Mouse (Mus musculus): ENCODE data around the gene Rnf146. TPM values are rescaled to one million over a fixed set of nuclear protein-coding genes. Genes with fewer than 3 reads are reported as not detected.
"Not testable (repeated sequence)": the region's sequence is repeated elsewhere in the genome, so short reads cannot be mapped to it uniquely, and the experiment has no call there.

The Rnf146 gene
- polyA plus RNA-seq (2011; ENCODE audit: insufficient read depth, insufficient read length, low replicate concordance, missing spikeins) = 17.5 and 30.0 TPM in 2 replicates

DNA sequence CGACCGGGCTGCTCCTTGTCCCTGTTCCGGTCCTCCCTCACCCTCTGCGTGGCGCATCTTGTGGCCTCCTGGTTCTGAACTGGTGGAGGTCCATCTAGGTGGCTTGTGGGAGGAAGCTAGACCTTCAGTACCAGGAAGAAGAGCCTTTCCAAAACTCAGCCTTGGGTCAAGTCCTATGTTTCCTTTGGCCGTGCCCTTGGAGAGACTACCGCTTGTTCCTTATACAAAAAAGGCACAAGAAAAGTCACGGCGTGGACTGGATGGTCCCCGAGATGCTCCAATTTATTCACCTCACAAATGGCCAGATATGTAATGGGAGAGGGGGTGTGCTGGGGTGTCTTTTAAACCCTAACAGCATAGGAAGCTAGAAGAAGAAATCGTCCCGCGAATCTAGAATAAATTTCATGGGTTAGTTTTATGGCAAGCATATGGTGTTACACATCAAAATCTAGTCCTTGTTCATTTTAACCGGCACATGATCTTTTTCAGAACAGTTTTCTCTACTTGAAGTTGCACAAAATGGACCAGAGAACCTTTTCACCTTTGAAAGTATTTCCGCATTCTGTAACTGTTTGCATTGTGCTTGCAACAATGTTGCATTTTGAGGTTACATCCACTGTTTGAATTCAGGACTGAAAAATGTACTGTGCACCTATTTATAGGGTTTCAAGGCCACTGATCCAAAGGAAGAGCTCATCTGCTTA is at the start of gene Rnf146:
Gene Rnf146, minus strand, starts transcription at position 246 of the 704 bp plus-strand sequence.
- Histone ChIP-seq H3K4me3 (replicated peaks; ENCODE audit: control insufficient read depth, low read depth, low read length) (peak within 1 kb of the TSS; percentile 87), H3K27ac (ENCODE audit: control insufficient read depth, insufficient read depth, low read depth, low read length, poor library complexity) (peak within 1 kb of the TSS; percentile 99), H3K4me1 (ENCODE audit: control insufficient read depth, insufficient read depth, low read length) (no peaks in the 10 kb centered on the region; the same call in 1 of the 2 replicates)
- TF ChIP-seq CTCF (IDR thresholded peaks at IDR 0.05; ENCODE audit: control insufficient read depth, insufficient read depth, low read length) (no peak), POLR2A (IDR thresholded peaks at IDR 0.05; ENCODE audit: borderline replicate concordance, control insufficient read depth, low read depth, low read length) (peak; percentile 15; the same call in 1 of the 2 replicates)
- 2% methylated on average over 15 of the region's 15 CpGs for WGBS

DNA sequence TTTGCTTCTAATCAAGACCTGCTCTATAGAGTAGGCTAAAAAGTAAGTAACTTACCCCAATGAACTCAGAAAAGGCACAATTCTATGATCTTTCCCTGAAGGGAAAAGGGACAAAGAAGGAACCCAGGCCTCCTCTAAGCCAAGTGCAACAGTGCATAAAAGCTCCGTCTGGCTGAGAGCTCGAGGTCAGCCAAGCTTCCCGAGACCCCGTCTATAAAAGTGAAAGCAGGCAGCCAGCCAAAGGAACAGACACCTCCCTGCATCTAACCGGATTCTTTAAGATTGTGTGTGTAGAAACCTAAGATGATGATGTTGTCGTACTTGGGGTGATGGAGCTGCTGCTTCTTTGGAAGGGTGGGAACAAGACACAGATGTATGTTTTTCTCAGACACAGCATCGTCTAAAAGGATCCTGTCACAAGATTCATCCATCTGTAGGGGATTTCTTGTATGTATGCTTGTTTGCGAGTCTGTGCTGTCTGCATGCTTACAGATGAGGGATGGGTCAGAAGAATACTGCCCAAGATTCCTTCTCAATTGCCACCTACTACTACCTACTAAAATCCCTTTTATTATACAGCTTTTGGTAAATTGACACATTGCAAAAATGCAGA is 40.5 kb upstream of the Rnf146 start:
- no peaks in the 10 kb centered on the region for H3K4me1 ChIP-seq (ENCODE audit: control insufficient read depth, insufficient read depth, low read length)
- no peak for TF ChIP-seq POLR2A (IDR thresholded peaks at IDR 0.05; ENCODE audit: borderline replicate concordance, control insufficient read depth, low read depth, low read length)
- no peak for TF ChIP-seq CTCF (IDR thresholded peaks at IDR 0.05; ENCODE audit: control insufficient read depth, insufficient read depth, low read length)
- no peak overlapping the region for H3K4me3 ChIP-seq (replicated peaks; ENCODE audit: control insufficient read depth, low read depth, low read length)
- WGBS = 68% methylated on average over 8 of the region's 8 CpGs
- no peak overlapping the region for H3K27ac ChIP-seq (ENCODE audit: control insufficient read depth, insufficient read depth, low read depth, low read length, poor library complexity)

DNA sequence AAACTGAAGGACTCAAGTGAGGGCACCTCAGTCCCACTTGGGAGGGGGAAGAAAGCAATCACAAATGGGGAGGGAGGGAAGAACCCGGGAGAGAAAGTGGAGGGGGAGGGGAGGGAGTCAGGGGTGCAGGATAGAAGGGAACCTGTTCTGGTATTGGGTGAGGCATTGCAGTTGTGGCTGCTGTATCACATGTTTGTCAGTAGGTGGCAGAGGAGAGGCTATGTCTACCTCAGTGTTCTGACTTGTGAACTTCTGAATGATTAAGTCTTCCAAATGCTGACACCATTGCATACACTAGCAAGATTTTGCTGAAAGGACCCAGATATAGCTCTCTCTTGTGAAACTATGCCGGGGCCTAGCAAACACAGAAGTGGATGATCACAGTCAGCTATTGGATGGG is 32.6 kb upstream of the Rnf146 start:
- H3K4me3 ChIP-seq (replicated peaks; ENCODE audit: control insufficient read depth, low read depth, low read length); H3K4me1 ChIP-seq (ENCODE audit: control insufficient read depth, insufficient read depth, low read length); H3K27ac ChIP-seq (ENCODE audit: control insufficient read depth, insufficient read depth, low read depth, low read length, poor library complexity): not testable (repeated sequence)
- 51% methylated on average over 2 of the region's 2 CpGs for WGBS

DNA sequence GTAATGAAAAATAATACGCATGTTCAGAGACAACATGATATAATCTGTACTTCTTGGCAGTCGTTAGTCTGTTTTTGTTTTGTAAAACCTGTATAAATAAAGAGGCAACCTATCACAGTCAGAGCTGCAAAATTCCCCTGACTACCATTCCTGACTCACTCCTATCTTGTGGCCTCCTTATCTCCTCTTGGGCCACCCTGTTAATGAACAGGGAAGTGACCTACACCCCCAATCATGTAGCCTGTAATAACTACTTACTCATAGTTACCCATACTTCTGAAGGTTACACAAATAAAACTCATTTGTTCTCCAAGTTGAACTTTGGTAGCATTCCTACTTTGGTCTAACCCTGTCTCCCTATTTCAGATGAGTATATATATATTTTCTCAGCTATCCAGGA is 19.3 kb upstream of the Rnf146 start:
- 79% methylated on average over 2 of the region's 2 CpGs for WGBS
- H3K27ac ChIP-seq (ENCODE audit: control insufficient read depth, insufficient read depth, low read depth, low read length, poor library complexity) = no peak overlapping the region
- H3K4me1 ChIP-seq (ENCODE audit: control insufficient read depth, insufficient read depth, low read length) = no peaks in the 10 kb centered on the region
- no peak overlapping the region for H3K4me3 ChIP-seq (replicated peaks; ENCODE audit: control insufficient read depth, low read depth, low read length)
- no peak for TF ChIP-seq POLR2A (IDR thresholded peaks at IDR 0.05; ENCODE audit: borderline replicate concordance, control insufficient read depth, low read depth, low read length)
- no peak for TF ChIP-seq CTCF (IDR thresholded peaks at IDR 0.05; ENCODE audit: control insufficient read depth, insufficient read depth, low read length)

DNA sequence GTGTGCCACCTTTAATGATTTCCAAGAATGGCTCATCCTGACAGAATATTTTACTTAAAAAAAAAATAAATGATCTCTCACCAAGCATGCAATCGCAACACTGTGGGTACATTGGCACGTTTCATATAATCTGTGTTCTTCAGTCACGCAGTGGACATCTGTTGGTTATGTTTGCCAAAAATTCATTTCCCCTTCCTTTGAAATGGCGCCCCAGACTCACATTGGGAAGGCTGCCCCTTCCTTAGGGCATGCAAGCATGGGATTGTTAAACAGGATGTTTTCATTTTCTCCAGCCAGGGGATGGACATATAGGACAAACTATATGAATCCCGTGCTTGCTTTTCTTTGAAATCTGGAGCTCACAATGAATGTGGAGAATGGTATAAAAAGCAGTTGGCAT is 11.8 kb upstream of the Rnf146 start:
- WGBS = 77% methylated on average over 5 of the region's 5 CpGs
- H3K27ac ChIP-seq (ENCODE audit: control insufficient read depth, insufficient read depth, low read depth, low read length, poor library complexity) = no peak overlapping the region
- H3K4me3 ChIP-seq (replicated peaks; ENCODE audit: control insufficient read depth, low read depth, low read length) = no peak overlapping the region
- TF ChIP-seq CTCF (IDR thresholded peaks at IDR 0.05; ENCODE audit: control insufficient read depth, insufficient read depth, low read length) (no peak), POLR2A (IDR thresholded peaks at IDR 0.05; ENCODE audit: borderline replicate concordance, control insufficient read depth, low read depth, low read length) (no peak)
- no peaks in the 10 kb centered on the region for H3K4me1 ChIP-seq (ENCODE audit: control insufficient read depth, insufficient read depth, low read length)

DNA sequence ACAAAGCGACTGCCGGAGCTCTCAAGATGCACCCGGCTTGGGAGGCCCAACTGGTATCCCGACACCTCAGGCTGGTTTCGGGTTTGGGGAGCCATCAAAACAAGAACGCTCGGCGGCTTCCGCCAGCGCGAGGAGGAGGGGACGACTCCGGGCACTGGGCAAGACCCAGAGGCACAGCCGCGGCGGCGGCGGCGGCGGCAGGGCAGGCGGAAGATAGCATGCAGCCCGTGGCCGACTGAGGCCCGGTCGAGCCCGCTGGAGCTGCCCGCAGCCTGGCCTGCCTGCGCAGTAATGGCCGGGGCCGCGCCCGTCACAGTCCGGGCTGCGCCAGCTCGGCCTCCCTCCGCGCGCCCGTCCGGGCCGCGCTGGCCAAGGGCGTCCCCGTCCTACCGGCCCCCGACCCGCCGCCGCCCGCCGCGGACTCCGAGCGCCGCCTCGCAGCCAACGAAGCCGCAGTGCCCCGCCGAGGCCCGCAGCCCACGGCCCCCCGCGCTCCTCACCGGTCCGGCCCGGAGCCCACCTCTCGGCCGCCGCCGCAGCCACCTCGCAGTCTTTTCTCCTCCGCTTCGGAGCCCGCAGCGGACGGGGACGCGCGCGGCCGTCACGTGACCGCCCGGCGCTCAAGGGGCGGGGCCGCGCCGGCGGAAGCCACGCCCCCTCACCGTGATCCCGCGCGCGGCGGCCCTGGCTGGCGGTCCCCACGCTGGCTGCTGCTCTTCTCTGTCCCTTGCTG is 612 bp downstream of the Rnf146 start:
- WGBS = under 1% methylated on average over 88 of the region's 100 CpGs
- TF ChIP-seq POLR2A (IDR thresholded peaks at IDR 0.05; ENCODE audit: borderline replicate concordance, control insufficient read depth, low read depth, low read length) = peak; percentile 79; the same call in 1 of the 2 replicates
- no peak for TF ChIP-seq CTCF (IDR thresholded peaks at IDR 0.05; ENCODE audit: control insufficient read depth, insufficient read depth, low read length)
- Histone ChIP-seq H3K4me1 (ENCODE audit: control insufficient read depth, insufficient read depth, low read length) (no peaks in the 10 kb centered on the region; the same call in 1 of the 2 replicates), H3K4me3 (replicated peaks; ENCODE audit: control insufficient read depth, low read depth, low read length) (peak overlapping the region; percentile 87), H3K27ac (ENCODE audit: control insufficient read depth, insufficient read depth, low read depth, low read length, poor library complexity) (peak overlapping the region; percentile 99)

DNA sequence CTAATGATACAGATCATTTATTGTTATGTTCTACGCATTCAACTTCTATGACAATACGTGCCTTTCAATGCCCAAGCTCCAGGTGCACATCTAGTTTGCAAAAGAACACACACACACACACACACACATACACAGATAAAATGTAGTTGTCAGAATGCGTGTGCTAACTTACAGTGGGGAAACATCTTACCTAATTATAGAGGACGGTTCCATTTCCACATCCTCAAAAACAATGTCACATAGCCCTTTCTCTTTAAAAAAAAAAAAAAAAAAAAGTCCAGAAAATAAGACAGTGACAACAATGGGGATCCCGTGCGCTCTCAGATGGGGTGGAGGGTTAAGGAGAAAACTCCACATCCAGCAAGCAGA is 1.2 kb downstream of the Rnf146 start:
- TF ChIP-seq POLR2A (IDR thresholded peaks at IDR 0.05; ENCODE audit: borderline replicate concordance, control insufficient read depth, low read depth, low read length) (no peak), CTCF (IDR thresholded peaks at IDR 0.05; ENCODE audit: control insufficient read depth, insufficient read depth, low read length) (no peak)
- H3K4me1 ChIP-seq (ENCODE audit: control insufficient read depth, insufficient read depth, low read length) = no peaks in the 10 kb centered on the region; the same call in 1 of the 2 replicates
- H3K27ac ChIP-seq (ENCODE audit: control insufficient read depth, insufficient read depth, low read depth, low read length, poor library complexity) = peak overlapping the region; percentile 99
- WGBS = under 1% methylated on average over 6 of the region's 6 CpGs
- peak overlapping the region; percentile 87 for H3K4me3 ChIP-seq (replicated peaks; ENCODE audit: control insufficient read depth, low read depth, low read length)

DNA sequence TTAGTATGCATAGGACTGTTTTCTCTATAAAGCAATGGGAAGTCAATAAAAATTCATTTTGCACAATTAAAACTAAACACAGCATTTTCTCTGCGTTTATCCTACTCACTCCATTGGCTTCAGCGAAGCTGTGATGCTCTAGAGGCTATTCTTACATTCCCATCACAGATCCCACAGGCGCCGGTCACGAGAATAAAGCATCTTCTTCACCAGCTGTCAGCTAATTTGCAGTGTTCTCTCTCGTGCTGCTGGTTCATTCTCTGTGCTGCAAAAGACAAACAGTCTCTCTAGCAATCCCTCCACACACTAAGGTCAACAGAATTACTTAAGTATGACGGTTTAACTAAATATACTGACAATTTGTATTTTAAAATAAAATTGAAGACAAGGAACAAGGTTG is 8.1 kb downstream of the Rnf146 start:
- Histone ChIP-seq H3K4me1 (ENCODE audit: control insufficient read depth, insufficient read depth, low read length) (no peaks in the 10 kb centered on the region; the same call in 1 of the 2 replicates), H3K4me3 (replicated peaks; ENCODE audit: control insufficient read depth, low read depth, low read length) (no peak overlapping the region), H3K27ac (ENCODE audit: control insufficient read depth, insufficient read depth, low read depth, low read length, poor library complexity) (no peak overlapping the region)
- TF ChIP-seq POLR2A (IDR thresholded peaks at IDR 0.05; ENCODE audit: borderline replicate concordance, control insufficient read depth, low read depth, low read length) (no peak), CTCF (IDR thresholded peaks at IDR 0.05; ENCODE audit: control insufficient read depth, insufficient read depth, low read length) (no peak)
- WGBS = 89% methylated on average over 7 of the region's 7 CpGs
